In genomic region chr1:54971687-54972404, GRCm38 (mm10) we compare ENCODE assay signal across 23 mouse cellular contexts. TPM values are rescaled to one million over a fixed set of nuclear protein-coding genes. Genes with fewer than 3 reads are reported as not detected.
DNase-seq lines count a peak whose midpoint lies in the region; ATAC-seq and TF ChIP-seq lines count a peak whose summit lies in the region.
"Had no signal": no experiment of that assay in that cellular context is flagged by ENCODE, and none has a peak within 500 bp of the region (broad histone marks: within the 10 kb centered on the region; RNA-seq: fewer than 3 reads in every experiment).

No protein-coding gene starts in this region.

- H3K9ac ChIP-seq in forebrain, embryonic 11.5 days (ENCODE audit: low read length), result no peak overlapping the region
- H3K9ac ChIP-seq in embryonic facial prominence, embryonic 13.5 days, result no peak overlapping the region
- H3K9ac ChIP-seq in limb, embryonic 12.5 days (replicated peaks), result no peak overlapping the region
- H3K9ac ChIP-seq: forebrain, embryonic 13.5 days; liver, embryonic 13.5 days; lung, embryonic 14.5 days; neural tube, embryonic 12.5 days; stomach, embryonic 15.5 days had no signal

- WGBS in forebrain, embryonic 10.5 days, result 83% methylated on average over 5 of the region's 5 CpGs
- WGBS in forebrain, embryonic 11.5 days, result 89% methylated on average over 5 of the region's 5 CpGs
- WGBS in embryonic facial prominence, embryonic 13.5 days, result 38% methylated on average over 5 of the region's 5 CpGs
- 40% methylated on average over 5 of the region's 5 CpGs for WGBS in limb, embryonic 12.5 days

- no peaks in the 10 kb centered on the region for H3K27me3 ChIP-seq in forebrain, embryonic 10.5 days (ENCODE audit: poor library complexity, severe bottlenecking)
- no peaks in the 10 kb centered on the region for H3K27me3 ChIP-seq in forebrain, embryonic 11.5 days (ENCODE audit: control insufficient read depth, insufficient read depth, low read length)
- no peaks in the 10 kb centered on the region for H3K27me3 ChIP-seq in embryonic facial prominence, embryonic 13.5 days
- H3K27me3 ChIP-seq in limb, embryonic 12.5 days, result no peaks in the 10 kb centered on the region
- H3K27me3 ChIP-seq: forebrain, embryonic 13.5 days; liver, embryonic 13.5 days; neural tube, embryonic 12.5 days; stomach, embryonic 15.5 days had no signal

- no peak overlapping the region for H3K4me3 ChIP-seq in forebrain, embryonic 10.5 days
- H3K4me3 ChIP-seq in forebrain, embryonic 11.5 days (ENCODE audit: low read depth, low read length), result no peak overlapping the region
- no peak overlapping the region for H3K4me3 ChIP-seq in embryonic facial prominence, embryonic 13.5 days
- no peak overlapping the region for H3K4me3 ChIP-seq in limb, embryonic 12.5 days (replicated peaks)
- no peak overlapping the region for H3K4me3 ChIP-seq in left cerebral cortex, adult 2 months
- H3K4me3 ChIP-seq: forebrain, embryonic 13.5 days; liver, embryonic 13.5 days; neural tube, embryonic 12.5 days; stomach, embryonic 15.5 days had no signal

- no peak for ATAC-seq in forebrain, embryonic 11.5 days (replicated peaks; ENCODE audit: low FRiP score)
- ATAC-seq in embryonic facial prominence, embryonic 13.5 days (ENCODE audit: insufficient number of reproducible peaks, insufficient read depth, low FRiP score, low TSS enrichment, low read depth), result 0 out of 2 replicates have a peak, but pooled peaks have one; percentile 56
- 0 out of 2 replicates have a peak, but pooled peaks have one; percentile 32 for ATAC-seq in limb, embryonic 12.5 days (ENCODE audit: insufficient number of reproducible peaks, insufficient read depth, low FRiP score, low TSS enrichment, low read depth)
- ATAC-seq: forebrain, embryonic 13.5 days; hindbrain, embryonic 16.5 days; intestine, postnatal 0 days had no signal

- no peak overlapping the region for H3K4me2 ChIP-seq in forebrain, embryonic 11.5 days (ENCODE audit: low read depth, low read length, severe bottlenecking)
- H3K4me2 ChIP-seq in embryonic facial prominence, embryonic 13.5 days, result peak overlapping the region; percentile 18; the same call in 1 of the 2 replicates
- peak overlapping the region; percentile 23; the same call in 1 of the 2 replicates for H3K4me2 ChIP-seq in limb, embryonic 12.5 days
- H3K4me2 ChIP-seq: forebrain, embryonic 13.5 days; liver, embryonic 13.5 days; lung, embryonic 14.5 days; neural tube, embryonic 12.5 days; stomach, embryonic 15.5 days had no signal

- no peaks in the 10 kb centered on the region for H3K9me3 ChIP-seq in forebrain, embryonic 10.5 days
- H3K9me3 ChIP-seq in forebrain, embryonic 11.5 days (ENCODE audit: control insufficient read depth, low read length), result no peaks in the 10 kb centered on the region; the same call in 1 of the 2 replicates
- H3K9me3 ChIP-seq in embryonic facial prominence, embryonic 13.5 days, result 0 out of 2 replicates have a peak, but pooled peaks cover 6% of the 10 kb centered on the region
- H3K9me3 ChIP-seq in limb, embryonic 12.5 days, result no peaks in the 10 kb centered on the region
- H3K9me3 ChIP-seq: G1E; liver, embryonic 13.5 days; neural tube, embryonic 12.5 days; stomach, embryonic 15.5 days had no signal

- no peaks in the 10 kb centered on the region for H3K36me3 ChIP-seq in forebrain, embryonic 10.5 days (replicated peaks)
- no peaks in the 10 kb centered on the region for H3K36me3 ChIP-seq in forebrain, embryonic 11.5 days (ENCODE audit: control insufficient read depth, insufficient read depth, low read length)
- H3K36me3 ChIP-seq in embryonic facial prominence, embryonic 13.5 days, result no peaks in the 10 kb centered on the region
- no peaks in the 10 kb centered on the region for H3K36me3 ChIP-seq in limb, embryonic 12.5 days
- H3K36me3 ChIP-seq: G1E; liver, embryonic 13.5 days; neural tube, embryonic 12.5 days; stomach, embryonic 15.5 days had no signal

- 0 out of 2 replicates have a peak, but pooled peaks cover 3% of the 10 kb centered on the region for H3K4me1 ChIP-seq in forebrain, embryonic 10.5 days
- H3K4me1 ChIP-seq in forebrain, embryonic 11.5 days (replicated peaks; ENCODE audit: control insufficient read depth, insufficient read depth, low read length), result no peaks in the 10 kb centered on the region
- peaks cover 24% of the 10 kb centered on the region for H3K4me1 ChIP-seq in embryonic facial prominence, embryonic 13.5 days
- peaks cover 20% of the 10 kb centered on the region for H3K4me1 ChIP-seq in limb, embryonic 12.5 days (replicated peaks)
- H3K4me1 ChIP-seq: forebrain, embryonic 13.5 days; liver, embryonic 13.5 days; neural tube, embryonic 12.5 days; stomach, embryonic 15.5 days had no signal

- DNase-seq in forebrain, embryonic 10.5 days (ENCODE audit: extremely low spot score, low spot score), result no peak
- no peak for DNase-seq in forebrain, embryonic 11.5 days (ENCODE audit: low spot score)
- DNase-seq in testis, postnatal 10 days (ENCODE audit: low spot score), result no peak
- no peak for DNase-seq in left cerebral cortex, postnatal 4 days
- no peak for DNase-seq in left cerebral cortex, adult 2 months (ENCODE audit: extremely low spot score in 1 of 2, low spot score in 2 of 2)
- DNase-seq: adrenal gland, postnatal 36 days; cerebellum, adult 11-12 months; cerebellum, postnatal 25 days; gastrocnemius, postnatal 10 days; heart, postnatal 36 days; liver, embryonic 13.5 days; lung, embryonic 14.5 days; lung, postnatal 36 days; right cerebral cortex, postnatal 14 days had no signal

- TF ChIP-seq CTCF in left cerebral cortex, adult 2 months (IDR thresholded peaks at IDR 0.05), result no peak

- H3K27ac ChIP-seq in forebrain, embryonic 10.5 days, result 0 out of 2 replicates have a peak overlapping the region, but pooled peaks have one; percentile 21
- H3K27ac ChIP-seq in forebrain, embryonic 11.5 days (ENCODE audit: low read depth, low read length), result no peak overlapping the region
- peak overlapping the region; percentile 66 for H3K27ac ChIP-seq in embryonic facial prominence, embryonic 13.5 days
- peak overlapping the region; percentile 79 for H3K27ac ChIP-seq in limb, embryonic 12.5 days
- no peak overlapping the region for H3K27ac ChIP-seq in left cerebral cortex, adult 2 months
- H3K27ac ChIP-seq: forebrain, embryonic 13.5 days; kidney, postnatal 0 days; liver, embryonic 13.5 days; neural tube, embryonic 12.5 days; stomach, embryonic 15.5 days had no signal

- intact Hi-C loops in left cerebral cortex, postnatal 4 days (cut with DNase I), result loop anchor here (10.0 kb wide), 2 partner anchors 217 to 417 kb away; partner anchors contain the start of gene Pgap1
- intact Hi-C loops in left cerebral cortex, adult 2 months (cut with DNase I), result no loop called here

RNA-seq across cellular contexts. Expression of gene Ankrd44, which starts 45.7 kb away (rescaled TPM):
- polyA plus RNA-seq in forebrain, embryonic 10.5 days (2016; fragmentation: Nextera tagmentation; extraction: Ambion mirVana), result 13.8 and 15.2 TPM in 2 replicates
- 19.1 and 19.3 TPM in 2 replicates for polyA plus RNA-seq in forebrain, embryonic 11.5 days (2014; fragmentation: Nextera tagmentation; extraction: Ambion mirVana)
- 25.8 and 36.7 TPM in 2 replicates for polyA plus RNA-seq in embryonic facial prominence, embryonic 13.5 days (2015; fragmentation: Nextera tagmentation; extraction: Ambion mirVana)
- polyA plus RNA-seq in limb, embryonic 12.5 days (2016; fragmentation: Nextera tagmentation; extraction: Ambion mirVana), result 21.6 and 22.2 TPM in 2 replicates
- total RNA-seq in left cerebral cortex, postnatal 4 days (2021), result 10 to 100 TPM; 88.1 to 88.4 TPM
- total RNA-seq in left cerebral cortex, adult 2 months (2021), result 10 to 100 TPM; 19.9 to 23.5 TPM

RNA-seq across cellular contexts. Expression of gene Sf3b1, which starts 55.4 kb away (rescaled TPM):
- 296 and 303 TPM in 2 replicates for polyA plus RNA-seq in forebrain, embryonic 10.5 days (2016; fragmentation: Nextera tagmentation; extraction: Ambion mirVana)
- polyA plus RNA-seq in forebrain, embryonic 11.5 days (2014; fragmentation: Nextera tagmentation; extraction: Ambion mirVana), result 327 and 360 TPM in 2 replicates
- 339 and 381 TPM in 2 replicates for polyA plus RNA-seq in embryonic facial prominence, embryonic 13.5 days (2015; fragmentation: Nextera tagmentation; extraction: Ambion mirVana)
- 337 and 360 TPM in 2 replicates for polyA plus RNA-seq in limb, embryonic 12.5 days (2016; fragmentation: Nextera tagmentation; extraction: Ambion mirVana)
- 100 to 1,000 TPM; 190 to 193 TPM for total RNA-seq in left cerebral cortex, postnatal 4 days (2021)
- total RNA-seq in left cerebral cortex, adult 2 months (2021), result 100 to 1,000 TPM; 159 to 164 TPM

Comparison
In these comparisons a context has a peak if more than half of its experiments do, and no peak if none do; other contexts are left out.
1. H3K27ac ChIP-seq: peak in forebrain, embryonic 10.5 days (single experiment), embryonic facial prominence, embryonic 13.5 days (single experiment) and limb, embryonic 12.5 days (single experiment); none in forebrain, embryonic 11.5 days (single experiment) and left cerebral cortex, adult 2 months (single experiment).